Comparison of ENCODE assay signal across 8 mouse cellular contexts in genomic region chrX:74392535-74393443, GRCm38 (mm10). TPM values are rescaled to one million over a fixed set of nuclear protein-coding genes. Genes with fewer than 3 reads are reported as not detected.
DNase-seq lines count a peak whose midpoint lies in the region; ATAC-seq and TF ChIP-seq lines count a peak whose summit lies in the region.

Fam3a (minus strand) TSS chrX:74393272.
Ikbkg (plus strand) TSS chrX:74393290.

- H3K27me3 ChIP-seq in heart, embryonic 13.5 days (replicated peaks): no peaks in the 10 kb centered on the region
- no peaks in the 10 kb centered on the region for H3K27me3 ChIP-seq in liver, embryonic 14.5 days (ENCODE audit: control insufficient read depth, insufficient read depth, low read length)
- no peaks in the 10 kb centered on the region for H3K27me3 ChIP-seq in neural tube, embryonic 11.5 days (ENCODE audit: control insufficient read depth, insufficient read depth, low read length)
- no peaks in the 10 kb centered on the region for H3K27me3 ChIP-seq in stomach, postnatal 0 days (ENCODE audit: control insufficient read depth, insufficient read depth, low read length)

- TF ChIP-seq EP300 in liver, embryonic 14.5 days (IDR thresholded peaks at IDR 0.05; ENCODE audit: low read depth): peak; percentile 49
- no peak for TF ChIP-seq EP300 in stomach, postnatal 0 days (optimal IDR thresholded peaks at IDR 0.05)

- peak; percentile 87 for TF ChIP-seq CTCF in liver, embryonic 14.5 days (IDR thresholded peaks at IDR 0.05; ENCODE audit: low read depth)
- TF ChIP-seq CTCF in stomach, postnatal 0 days (IDR thresholded peaks at IDR 0.05; ENCODE audit: low read depth): peak; percentile 76

- H3K4me1 ChIP-seq in brown adipose tissue, adult 24 weeks (ENCODE audit: control insufficient read depth, insufficient read depth, insufficient read length, low read length): peaks cover 3% of the 10 kb centered on the region; the same call in 1 of the 2 replicates
- 0 out of 2 replicates have a peak, but pooled peaks cover 9% of the 10 kb centered on the region for H3K4me1 ChIP-seq in heart, embryonic 13.5 days
- H3K4me1 ChIP-seq in liver, embryonic 14.5 days (replicated peaks; ENCODE audit: control insufficient read depth in 2 of 2, insufficient read depth in 2 of 2, low read length in 1 of 2): peaks cover 7 to 15% of the 10 kb centered on the region in 2 experiments; a peak in 3 of 4 replicates
- H3K4me1 ChIP-seq in neural tube, embryonic 11.5 days (ENCODE audit: control insufficient read depth, insufficient read depth, low read length): no peaks in the 10 kb centered on the region
- H3K4me1 ChIP-seq in stomach, postnatal 0 days (replicated peaks; ENCODE audit: control insufficient read depth, insufficient read depth): no peaks in the 10 kb centered on the region

- H3K27ac ChIP-seq in brown adipose tissue, adult 24 weeks (replicated peaks; ENCODE audit: low read depth, low read length): peak within 1 kb of the TSS; percentile 90
- H3K27ac ChIP-seq in heart, embryonic 13.5 days (replicated peaks): peak within 1 kb of the TSS; percentile 87
- peak within 1 kb of the TSS; percentile 83 for H3K27ac ChIP-seq in liver, embryonic 14.5 days
- H3K27ac ChIP-seq in neural tube, embryonic 11.5 days (ENCODE audit: low read depth, low read length): 0 out of 2 replicates have a peak within 1 kb of the TSS, but pooled peaks have one; percentile 62
- peak within 1 kb of the TSS; percentile 92 for H3K27ac ChIP-seq in stomach, postnatal 0 days (replicated peaks)

- no peaks in the 10 kb centered on the region for H3K9me3 ChIP-seq in heart, embryonic 13.5 days
- H3K9me3 ChIP-seq in liver, embryonic 14.5 days (ENCODE audit: control insufficient read depth, low read length): no peaks in the 10 kb centered on the region
- H3K9me3 ChIP-seq in neural tube, embryonic 11.5 days (ENCODE audit: control insufficient read depth, low read length): no peaks in the 10 kb centered on the region
- H3K9me3 ChIP-seq in stomach, postnatal 0 days (ENCODE audit: control insufficient read depth, low read length): no peaks in the 10 kb centered on the region

- peak within 1 kb of the TSS; percentile 75 for H3K4me2 ChIP-seq in heart, embryonic 13.5 days
- peak within 1 kb of the TSS; percentile 65 for H3K4me2 ChIP-seq in liver, embryonic 14.5 days (ENCODE audit: low read depth)
- H3K4me2 ChIP-seq in neural tube, embryonic 11.5 days (ENCODE audit: low read depth): peak within 1 kb of the TSS; percentile 51
- H3K4me2 ChIP-seq in stomach, postnatal 0 days (replicated peaks; ENCODE audit: low read depth): peak within 1 kb of the TSS; percentile 60

- H3K36me3 ChIP-seq in heart, embryonic 13.5 days: no peaks in the 10 kb centered on the region
- no peaks in the 10 kb centered on the region for H3K36me3 ChIP-seq in liver, embryonic 14.5 days (replicated peaks; ENCODE audit: control insufficient read depth, insufficient read depth, low read depth)
- no peaks in the 10 kb centered on the region for H3K36me3 ChIP-seq in neural tube, embryonic 11.5 days (ENCODE audit: control insufficient read depth, insufficient read depth, low read length)
- H3K36me3 ChIP-seq in stomach, postnatal 0 days (ENCODE audit: control insufficient read depth, insufficient read depth, low read length): no peaks in the 10 kb centered on the region

- peak within 1 kb of the TSS; percentile 71 for H3K4me3 ChIP-seq in brown adipose tissue, adult 24 weeks (ENCODE audit: insufficient read depth, low read depth, low read length)
- peak within 1 kb of the TSS; percentile 64 for H3K4me3 ChIP-seq in heart, embryonic 13.5 days
- peak within 1 kb of the TSS; percentile 58 to 74 for H3K4me3 ChIP-seq in liver, embryonic 14.5 days (ENCODE audit: insufficient read depth in 1 of 2, low read depth in 2 of 2, low read length in 2 of 2)
- H3K4me3 ChIP-seq in neural tube, embryonic 11.5 days (ENCODE audit: low read depth, low read length): peak within 1 kb of the TSS; percentile 51
- peak within 1 kb of the TSS; percentile 50 for H3K4me3 ChIP-seq in stomach, postnatal 0 days (ENCODE audit: low read depth, low read length)

- H3K9ac ChIP-seq in heart, embryonic 13.5 days: peak within 1 kb of the TSS; percentile 88
- H3K9ac ChIP-seq in liver, embryonic 14.5 days (replicated peaks): peak within 1 kb of the TSS; percentile 79
- peak within 1 kb of the TSS; percentile 79 for H3K9ac ChIP-seq in neural tube, embryonic 11.5 days (ENCODE audit: low read length)
- peak within 1 kb of the TSS; percentile 77 for H3K9ac ChIP-seq in stomach, postnatal 0 days (ENCODE audit: low read length)

- WGBS in heart, embryonic 13.5 days: 12% methylated on average over 30 of the region's 30 CpGs
- 15% methylated on average over 30 of the region's 30 CpGs for whole genome bisulfite sequencing in liver, embryonic 14.5 days (ENCODE audit: insufficient replicate concordance)
- WGBS in neural tube, embryonic 11.5 days: 21% methylated on average over 30 of the region's 30 CpGs
- 19% methylated on average over 30 of the region's 30 CpGs for WGBS in stomach, postnatal 0 days

- peak; percentile 100 for ATAC-seq in heart, embryonic 13.5 days (ENCODE audit: extremely low read depth, insufficient number of reproducible peaks, low FRiP score, low TSS enrichment)
- ATAC-seq in liver, embryonic 14.5 days (ENCODE audit: insufficient read depth): peak; percentile 100
- ATAC-seq in neural tube, embryonic 11.5 days (ENCODE audit: insufficient read depth, low FRiP score, low TSS enrichment): peak; percentile 100
- ATAC-seq in stomach, postnatal 0 days (ENCODE audit: low FRiP score, low TSS enrichment): peak; percentile 100

- peak; percentile 94 for DNase-seq in CD4-positive, CD25-positive, alpha-beta regulatory T cell, adult 2 months (ENCODE audit: low read depth, low spot score)
- peak; percentile 18 for DNase-seq in fat pad, adult 2 months (ENCODE audit: extremely low read depth, low read depth, low spot score)
- peak; percentile 90 for DNase-seq in kidney, postnatal 14 days
- DNase-seq in liver, embryonic 14.5 days (ENCODE audit: low read depth in 3 of 3, low spot score in 3 of 3): peak; percentile 81 to 86 (median 82)
- peak; percentile 84 for DNase-seq in neural tube, embryonic 11.5 days (ENCODE audit: low spot score)
- peak; percentile 90 for DNase-seq in stomach, postnatal 0 days (ENCODE audit: low spot score)

RNA-seq across cellular contexts. Expression of gene Fam3a, which starts in this region (rescaled TPM):
- 17.3 and 20.5 TPM in 2 replicates for polyA plus RNA-seq in brown adipose tissue, adult 24 weeks (2012; ENCODE audit: insufficient read depth, insufficient read length, missing spikeins)
- 25.3 and 28.5 TPM in 2 replicates for polyA plus RNA-seq in heart, embryonic 13.5 days (2015; fragmentation: Nextera tagmentation; extraction: Ambion mirVana)
- 7.5 and 7.8 TPM in 2 replicates for polyA plus RNA-seq in liver, embryonic 14.5 days (2012; rRNA removed)
- polyA plus RNA-seq in liver, embryonic 14.5 days (2014; fragmentation: Nextera tagmentation; extraction: Ambion mirVana): 7.1 and 7.5 TPM in 2 replicates
- polyA plus RNA-seq in neural tube, embryonic 11.5 days (2014; fragmentation: Nextera tagmentation; extraction: Ambion mirVana): 27.8 and 30.8 TPM in 2 replicates
- polyA plus RNA-seq in stomach, postnatal 0 days (2015; fragmentation: Nextera tagmentation; extraction: Ambion mirVana): 25.0 and 26.0 TPM in 2 replicates

RNA-seq across cellular contexts. Expression of gene Ikbkg, which starts in this region (rescaled TPM):
- 17.2 and 19.9 TPM in 2 replicates for polyA plus RNA-seq in brown adipose tissue, adult 24 weeks (2012; ENCODE audit: insufficient read depth, insufficient read length, missing spikeins)
- 17.4 and 18.1 TPM in 2 replicates for polyA plus RNA-seq in heart, embryonic 13.5 days (2015; fragmentation: Nextera tagmentation; extraction: Ambion mirVana)
- 6.9 and 13.2 TPM in 2 replicates for polyA plus RNA-seq in liver, embryonic 14.5 days (2012; rRNA removed)
- 18.5 and 23.0 TPM in 2 replicates for polyA plus RNA-seq in liver, embryonic 14.5 days (2014; fragmentation: Nextera tagmentation; extraction: Ambion mirVana)
- 24.4 and 27.7 TPM in 2 replicates for polyA plus RNA-seq in neural tube, embryonic 11.5 days (2014; fragmentation: Nextera tagmentation; extraction: Ambion mirVana)
- 15.8 and 16.7 TPM in 2 replicates for polyA plus RNA-seq in stomach, postnatal 0 days (2015; fragmentation: Nextera tagmentation; extraction: Ambion mirVana)

Comparison
In these comparisons a context has a peak if more than half of its experiments do, and no peak if none do; other contexts are left out.
1. Peak in every context shown above with its lines: DNase-seq, ATAC-seq, H3K4me3 ChIP-seq and H3K27ac ChIP-seq.
2. DNase-seq: peak in every context shown above with its lines; median percentile 94 in CD4-positive, CD25-positive, alpha-beta regulatory T cell, adult 2 months; 90 in kidney, postnatal 14 days; 90 in stomach, postnatal 0 days; 84 in neural tube, embryonic 11.5 days; 82 in liver, embryonic 14.5 days; 18 in fat pad, adult 2 months.